Mouse (Mus musculus) liver, embryonic 15.5 days (tissue): ENCODE data around the gene Fmc1. TPM values are rescaled to one million over a fixed set of nuclear protein-coding genes. Genes with fewer than 3 reads are reported as not detected.
A peak's percentile ranks its signal among the peaks of the same experiment; 100 is the strongest.

Experiments
- ATAC-seq: fragments of 200-750 bp; cut with Nextera tagmentation; 2 replicates; pipeline ENCODE4 v1.8.0; 2017; ENCODE audit warnings: moderate number of reproducible peaks, mild to moderate bottlenecking, moderate library complexity; ENCODE audit not compliant: insufficient read depth
- H3K27ac ChIP-seq: fragments of 300-500 bp; sonication (generic); replicated peaks from 2 replicates; pipeline ENCODE4 v1.5.1; 2015; ENCODE audit warnings: mild to moderate bottlenecking, inconsistent platforms
- H3K27me3 ChIP-seq: fragments of 300-500 bp; sonication (generic); 2 replicates; pipeline ENCODE4 v1.6.1; 2015; ENCODE audit warnings: mild to moderate bottlenecking, inconsistent platforms
- H3K36me3 ChIP-seq: fragments of 300-500 bp; sonication (generic); replicated peaks from 2 replicates; pipeline ENCODE4 v1.6.1; 2015; ENCODE audit warnings: moderate library complexity, mild to moderate bottlenecking, inconsistent platforms
- H3K4me1 ChIP-seq: fragments of 300-500 bp; sonication (generic); replicated peaks from 2 replicates; pipeline ENCODE4 v1.6.1; 2015; ENCODE audit warnings: inconsistent platforms
- H3K4me2 ChIP-seq: fragments of 300-500 bp; sonication (generic); 2 replicates; pipeline ENCODE4 v1.6.1; 2015; ENCODE audit warnings: moderate library complexity, mild to moderate bottlenecking, inconsistent platforms
- H3K4me3 ChIP-seq: fragments of 300-500 bp; sonication (generic); replicated peaks from 2 replicates; pipeline ENCODE4 v1.5.1; 2015; ENCODE audit warnings: mild to moderate bottlenecking, inconsistent platforms
- H3K9ac ChIP-seq: fragments of 300-500 bp; sonication (generic); 2 replicates; pipeline ENCODE4 v1.6.1; 2015; ENCODE audit warnings: moderate library complexity, mild to moderate bottlenecking, inconsistent platforms
- H3K9me3 ChIP-seq: fragments of 300-500 bp; sonication (generic); replicated peaks from 2 replicates; pipeline ENCODE4 v1.6.1; 2016; ENCODE audit warnings: inconsistent platforms
- WGBS: fragments of 180-500 bp; shearing (Covaris S2); methylation state at CpG from one replicate; pipeline ENCODE4 v1.1.7; 2015; ENCODE audit warnings: mixed read lengths; ENCODE audit not compliant: insufficient replicate concordance; 5-methylcytosine and 5-hydroxymethylcytosine counted together
- microRNA-seq: library from miRNA; unstranded; fragments of <30 nt; microRNA quantifications from one replicate; pipeline ENCODE4, GENCODE M21; 2016
- polyA plus RNA-seq: library from polyadenylated mRNA; unstranded; fragments of >200 nt; fragmentation: Nextera tagmentation; extraction: Ambion mirVana; gene quantifications from 2 replicates; pipeline ENCODE4 v1.2.1, GENCODE M21; 2015

Fmc1 gene
- polyA plus RNA-seq, 1 experiment from 2014 or later, result 76.7 TPM

- Histone ChIP-seq H3K27me3 (no peaks in the 10 kb centered on the region), H3K4me1 (peaks cover 33% of the 10 kb centered on the region), H3K9me3 (no peaks in the 10 kb centered on the region), H3K9ac (peak overlapping the region; percentile 89; the same call in 1 of the 2 replicates), H3K4me3 (peak overlapping the region; percentile 79), H3K36me3 (peaks cover 29% of the 10 kb centered on the region), H3K4me2 (peak overlapping the region; percentile 63), H3K27ac (peak overlapping the region; percentile 100; the same call in 1 of the 2 replicates)
- WGBS, result 8% methylated on average over 5 of the region's 5 CpGs
- no peak for ATAC-seq
These were observed 19.3 kb downstream of the Fmc1 start for GRCm38 (mm10) chr6:38552636-38553000.

GRCm38 (mm10) chr6:38576096-38576495, 42.8 kb downstream of the Fmc1 start:
- Histone ChIP-seq H3K27me3 (no peaks in the 10 kb centered on the region), H3K9me3 (no peaks in the 10 kb centered on the region), H3K27ac (no peak overlapping the region), H3K4me2 (no peak overlapping the region), H3K4me3 (no peak overlapping the region), H3K9ac (no peak overlapping the region), H3K4me1 (0 out of 2 replicates have a peak, but pooled peaks cover 3% of the 10 kb centered on the region), H3K36me3 (peaks cover 78% of the 10 kb centered on the region)
- no peak for ATAC-seq
- 34% methylated on average over 2 of the region's 2 CpGs for WGBS

- Histone ChIP-seq H3K4me1 (0 out of 2 replicates have a peak, but pooled peaks cover 3% of the 10 kb centered on the region), H3K27me3 (no peaks in the 10 kb centered on the region), H3K36me3 (peaks cover 72% of the 10 kb centered on the region), H3K9ac (no peak overlapping the region), H3K4me3 (no peak overlapping the region), H3K9me3 (no peaks in the 10 kb centered on the region), H3K27ac (no peak overlapping the region), H3K4me2 (no peak overlapping the region)
- 90% methylated on average over 3 of the region's 3 CpGs for WGBS
- ATAC-seq, result no peak
These were observed 47.0 kb downstream of the Fmc1 start for GRCm38 (mm10) chr6:38580112-38580857.

- ATAC-seq, result no peak
- H3K9ac ChIP-seq, result no peak overlapping the region
- H3K4me3 ChIP-seq, result no peak overlapping the region
- H3K4me2 ChIP-seq, result no peak overlapping the region
- H3K36me3 ChIP-seq, result peaks cover 77% of the 10 kb centered on the region
- H3K27ac ChIP-seq, result no peak overlapping the region
- WGBS, result 87% methylated on average over 3 of the region's 3 CpGs
- H3K9me3 ChIP-seq, result no peaks in the 10 kb centered on the region
- H3K27me3 ChIP-seq, result no peaks in the 10 kb centered on the region
- 0 out of 2 replicates have a peak, but pooled peaks cover 3% of the 10 kb centered on the region for H3K4me1 ChIP-seq
These were observed 48.4 kb downstream of the Fmc1 start for GRCm38 (mm10) chr6:38581711-38582110.

Small RNA genes lying within 50 kb of the gene (microRNA-seq; reads per million reads assigned to microRNA genes)
- 6.9 reads per million, percentile 23 among the genes with 10 or more reads in this experiment for gene Mir7670

Other genes with a start within 250 kb of the Fmc1 start
- 1.4 and 1.5 TPM in 2 replicates for gene Zc3hav1l, start 234.2 kb upstream of the Fmc1 start, polyA plus RNA-seq
- gene Zc3hav1, start 178.9 kb upstream of the Fmc1 start, polyA plus RNA-seq, result 23.4 and 23.6 TPM in 2 replicates
- gene Ttc26, start 152.0 kb upstream of the Fmc1 start, polyA plus RNA-seq, result 0.23 and 0.30 TPM in 2 replicates
- 4.1 and 5.1 TPM in 2 replicates for gene Ubn2, start 99.6 kb upstream of the Fmc1 start, polyA plus RNA-seq
- 15.7 and 17.3 TPM in 2 replicates for gene Luc7l2, start 17.8 kb downstream of the Fmc1 start, polyA plus RNA-seq
- gene Klrg2, start 103.7 kb downstream of the Fmc1 start, polyA plus RNA-seq, result 0.07 and 0.10 TPM in 2 replicates
- gene Clec2l, start 129.6 kb downstream of the Fmc1 start, polyA plus RNA-seq, result 0.08 and 0.13 TPM in 2 replicates